Mouse (Mus musculus): ENCODE measurements around the gene Pdhx. TPM values are rescaled to one million over a fixed set of nuclear protein-coding genes. Genes with fewer than 3 reads are reported as not detected.

Pdhx gene
- polyA plus RNA-seq, 1 experiment from 2014 or later = 20.1 TPM

GRCm38 (mm10) chr2:103055820-103056219 is 17.5 kb downstream of the Pdhx start:
- Histone ChIP-seq H3K27ac (replicated peaks) (no peak overlapping the region), H3K9me3 (replicated peaks) (no peaks in the 10 kb centered on the region), H3K27me3 (no peaks in the 10 kb centered on the region), H3K4me3 (replicated peaks) (no peak overlapping the region), H3K4me1 (replicated peaks) (no peaks in the 10 kb centered on the region), H3K9ac (no peak overlapping the region), H3K36me3 (replicated peaks) (0 out of 2 replicates have a peak, but pooled peaks cover 4% of the 10 kb centered on the region), H3K4me2 (no peak overlapping the region)
- 77% methylated on average over 6 of the region's 6 CpGs for WGBS (ENCODE audit: insufficient replicate concordance)
- no peak for ATAC-seq (ENCODE audit: insufficient read depth)

- no peak for ATAC-seq (ENCODE audit: insufficient read depth)
- H3K27me3 ChIP-seq = no peaks in the 10 kb centered on the region
- 0 out of 2 replicates have a peak, but pooled peaks cover 4% of the 10 kb centered on the region for H3K36me3 ChIP-seq (replicated peaks)
- no peaks in the 10 kb centered on the region for H3K9me3 ChIP-seq (replicated peaks)
- no peak overlapping the region for H3K27ac ChIP-seq (replicated peaks)
- H3K9ac ChIP-seq = no peak overlapping the region
- 79% methylated on average over 19 of the region's 19 CpGs for WGBS (ENCODE audit: insufficient replicate concordance)
- H3K4me3 ChIP-seq (replicated peaks) = no peak overlapping the region
- no peak overlapping the region for H3K4me2 ChIP-seq
- peaks cover 3% of the 10 kb centered on the region; the same call in 1 of the 2 replicates for H3K4me1 ChIP-seq (replicated peaks)
These were observed 21.1 kb downstream of the Pdhx start for GRCm38 (mm10) chr2:103051937-103052893.

- no peaks in the 10 kb centered on the region for H3K27me3 ChIP-seq
- no peak overlapping the region for H3K9ac ChIP-seq
- 80% methylated on average over 2 of the region's 2 CpGs for WGBS (ENCODE audit: insufficient replicate concordance)
- H3K4me2 ChIP-seq = no peak overlapping the region
- H3K4me1 ChIP-seq (replicated peaks) = peaks cover 1% of the 10 kb centered on the region; the same call in 1 of the 2 replicates
- no peak overlapping the region for H3K4me3 ChIP-seq (replicated peaks)
- no peaks in the 10 kb centered on the region for H3K9me3 ChIP-seq (replicated peaks)
- H3K36me3 ChIP-seq (replicated peaks) = 0 out of 2 replicates have a peak, but pooled peaks cover 7% of the 10 kb centered on the region
- ATAC-seq (ENCODE audit: insufficient read depth) = no peak
- no peak overlapping the region for H3K27ac ChIP-seq (replicated peaks)
These were observed 28.0 kb downstream of the Pdhx start for GRCm38 (mm10) chr2:103045286-103045685.

GRCm38 (mm10) chr2:103040896-103041295 is 32.4 kb downstream of the Pdhx start:
- no peaks in the 10 kb centered on the region for H3K9me3 ChIP-seq (replicated peaks)
- 0 out of 2 replicates have a peak, but pooled peaks cover 14% of the 10 kb centered on the region for H3K36me3 ChIP-seq (replicated peaks)
- H3K27ac ChIP-seq (replicated peaks) = no peak overlapping the region
- H3K4me2 ChIP-seq = no peak overlapping the region
- H3K27me3 ChIP-seq = no peaks in the 10 kb centered on the region
- no peak overlapping the region for H3K4me3 ChIP-seq (replicated peaks)
- 80% methylated on average over 8 of the region's 8 CpGs for WGBS (ENCODE audit: insufficient replicate concordance)
- H3K4me1 ChIP-seq (replicated peaks) = no peaks in the 10 kb centered on the region
- no peak for ATAC-seq (ENCODE audit: insufficient read depth)
- no peak overlapping the region for H3K9ac ChIP-seq

GRCm38 (mm10) chr2:103037831-103038230 is 35.5 kb downstream of the Pdhx start:
- Histone ChIP-seq H3K9ac (no peak overlapping the region), H3K9me3 (replicated peaks) (no peaks in the 10 kb centered on the region), H3K4me2 (no peak overlapping the region), H3K27ac (replicated peaks) (no peak overlapping the region), H3K4me3 (replicated peaks) (no peak overlapping the region), H3K36me3 (replicated peaks) (0 out of 2 replicates have a peak, but pooled peaks cover 17% of the 10 kb centered on the region), H3K27me3 (no peaks in the 10 kb centered on the region), H3K4me1 (replicated peaks) (no peaks in the 10 kb centered on the region)
- WGBS (ENCODE audit: insufficient replicate concordance) = 76% methylated on average over 4 of the region's 4 CpGs
- no peak for ATAC-seq (ENCODE audit: insufficient read depth)

GRCm38 (mm10) chr2:103022728-103023127 is 50.6 kb downstream of the Pdhx start:
- Histone ChIP-seq H3K4me3 (replicated peaks) (no peak overlapping the region), H3K9me3 (replicated peaks) (no peaks in the 10 kb centered on the region), H3K4me2 (no peak overlapping the region), H3K36me3 (replicated peaks) (peaks cover 26% of the 10 kb centered on the region; the same call in 1 of the 2 replicates), H3K9ac (no peak overlapping the region), H3K27me3 (no peaks in the 10 kb centered on the region), H3K4me1 (replicated peaks) (peaks cover 10% of the 10 kb centered on the region), H3K27ac (replicated peaks) (no peak overlapping the region)
- WGBS (ENCODE audit: insufficient replicate concordance) = 83% methylated on average over 3 of the region's 3 CpGs
- no peak for ATAC-seq (ENCODE audit: insufficient read depth)

- Histone ChIP-seq H3K4me3 (replicated peaks) (no peak overlapping the region), H3K9me3 (replicated peaks) (no peaks in the 10 kb centered on the region), H3K36me3 (replicated peaks) (peaks cover 21% of the 10 kb centered on the region; the same call in 1 of the 2 replicates), H3K27ac (replicated peaks) (no peak overlapping the region), H3K4me1 (replicated peaks) (peaks cover 22% of the 10 kb centered on the region), H3K4me2 (no peak overlapping the region), H3K27me3 (no peaks in the 10 kb centered on the region), H3K9ac (no peak overlapping the region)
- WGBS (ENCODE audit: insufficient replicate concordance) = 69% methylated on average over 4 of the region's 4 CpGs
- ATAC-seq (ENCODE audit: insufficient read depth) = no peak
These were observed 52.9 kb downstream of the Pdhx start for GRCm38 (mm10) chr2:103020191-103020987.

- Histone ChIP-seq H3K9ac (no peak overlapping the region), H3K4me3 (replicated peaks) (no peak overlapping the region), H3K27ac (replicated peaks) (no peak overlapping the region), H3K4me1 (replicated peaks) (peaks cover 22% of the 10 kb centered on the region), H3K9me3 (replicated peaks) (no peaks in the 10 kb centered on the region), H3K36me3 (replicated peaks) (peaks cover 17% of the 10 kb centered on the region; the same call in 1 of the 2 replicates), H3K27me3 (no peaks in the 10 kb centered on the region), H3K4me2 (no peak overlapping the region)
- no peak for ATAC-seq (ENCODE audit: insufficient read depth)
- WGBS (ENCODE audit: insufficient replicate concordance) = 61% methylated on average over 9 of the region's 9 CpGs
These were observed 54.4 kb downstream of the Pdhx start for GRCm38 (mm10) chr2:103018817-103019494.

- 13% methylated on average over 2 of the region's 2 CpGs for WGBS (ENCODE audit: insufficient replicate concordance)
- H3K9me3 ChIP-seq (replicated peaks) = no peaks in the 10 kb centered on the region
These were observed 55.9 kb downstream of the Pdhx start for GRCm38 (mm10) chr2:103017391-103017824.

GRCm38 (mm10) chr2:103016089-103016488 is 57.2 kb downstream of the Pdhx start:
- H3K36me3 ChIP-seq (replicated peaks) = no peaks in the 10 kb centered on the region
- no peak overlapping the region for H3K27ac ChIP-seq (replicated peaks)
- H3K9me3 ChIP-seq (replicated peaks) = no peaks in the 10 kb centered on the region
- no peak for ATAC-seq (ENCODE audit: insufficient read depth)
- no peak overlapping the region for H3K9ac ChIP-seq
- H3K27me3 ChIP-seq = no peaks in the 10 kb centered on the region
- no peak overlapping the region for H3K4me2 ChIP-seq
- no peak overlapping the region for H3K4me3 ChIP-seq (replicated peaks)
- peaks cover 22% of the 10 kb centered on the region for H3K4me1 ChIP-seq (replicated peaks)

More at GRCm38 (mm10) chr2:103017391-103017824, 55.9 kb downstream of the Pdhx start:
- H3K4me1 ChIP-seq (replicated peaks) = peaks cover 22% of the 10 kb centered on the region
- H3K4me2 ChIP-seq = peak overlapping the region; percentile 6; the same call in 1 of the 2 replicates
- H3K27ac ChIP-seq (replicated peaks) = peak overlapping the region; percentile 41
- H3K27me3 ChIP-seq = no peaks in the 10 kb centered on the region
- H3K4me3 ChIP-seq (replicated peaks) = no peak overlapping the region
- H3K9ac ChIP-seq = no peak overlapping the region
- peaks cover 6% of the 10 kb centered on the region; the same call in 1 of the 2 replicates for H3K36me3 ChIP-seq (replicated peaks)
- ATAC-seq (ENCODE audit: insufficient read depth) = peak; percentile 83
